Mouse (Mus musculus): ENCODE measurements around the gene Gapvd1.
"Not testable (repeated sequence)": the region's sequence is repeated elsewhere in the genome, so short reads cannot be mapped to it uniquely, and the experiment has no call there.

Gene Gapvd1

DNA sequence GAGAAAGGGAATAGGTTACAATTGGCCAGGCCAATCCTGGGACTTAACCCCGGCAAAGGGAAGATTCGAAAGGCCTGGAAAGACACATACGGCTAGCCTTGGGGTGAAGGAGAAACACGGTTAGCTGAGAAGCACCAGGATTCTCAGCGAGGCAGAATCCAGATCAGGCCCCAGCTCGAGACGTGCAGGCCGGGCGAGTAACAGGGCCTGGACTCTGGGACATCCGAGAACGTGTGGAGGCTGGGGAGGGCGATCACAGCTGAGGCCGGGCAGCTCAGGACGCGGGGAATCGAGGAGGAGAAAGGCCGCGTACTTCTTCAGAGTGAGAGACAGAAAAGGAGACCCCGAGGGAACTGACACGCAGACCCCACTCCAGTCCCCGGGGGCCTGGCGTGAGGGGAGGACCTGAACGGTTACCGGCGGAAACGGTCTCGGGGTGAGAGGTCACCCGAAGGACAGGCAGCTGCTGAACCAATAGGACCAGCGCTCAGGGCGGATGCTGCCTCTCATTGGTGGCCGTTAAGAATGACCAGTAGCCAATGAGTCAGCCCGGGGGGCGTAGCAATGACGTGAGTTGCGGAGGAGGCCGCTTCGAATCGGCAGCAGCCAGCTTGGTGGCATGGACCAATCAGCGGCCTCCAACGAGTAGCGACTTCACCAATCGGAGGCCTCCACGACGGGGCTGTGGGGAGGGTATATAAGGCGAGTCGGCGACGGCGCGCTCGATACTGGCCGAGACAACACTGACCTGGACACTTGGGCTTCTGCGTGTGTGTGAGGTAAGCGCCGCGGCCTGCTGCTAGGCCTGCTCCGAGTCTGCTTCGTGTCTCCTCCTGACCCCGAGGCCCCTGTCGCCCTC is 16.6 kb upstream of the Gapvd1 start, which contains the start of gene Hspa5:
TSS of gene Hspa5 (plus strand) at position 603 of the 859 bp plus-strand sequence.
- peak; percentile 99 for DNase-seq (ENCODE audit: low read depth, low spot score)

GRCm38 (mm10) chr2:34770951-34771350 is 15.9 kb upstream of the Gapvd1 start:
- DNase-seq (ENCODE audit: low read depth, low spot score): no peak

DNA sequence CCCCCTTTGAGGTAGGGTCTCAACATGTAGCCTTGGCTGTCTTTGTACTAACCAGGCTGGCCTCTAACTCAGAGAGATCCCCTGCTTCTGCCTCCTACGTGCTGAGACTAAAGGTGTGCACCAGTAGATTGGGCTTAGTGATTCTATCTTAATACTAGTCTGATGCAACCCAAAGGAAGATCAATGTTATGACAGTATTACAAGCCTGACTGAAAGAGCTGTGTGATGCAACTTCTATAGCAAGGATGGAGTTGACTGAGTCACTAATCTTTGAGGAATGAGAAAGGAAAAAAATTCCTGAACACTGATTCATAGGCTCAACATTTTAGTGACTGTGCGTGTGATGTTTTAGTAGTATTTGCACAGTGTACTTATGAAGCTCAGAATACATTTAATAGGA is 15.0 kb upstream of the Gapvd1 start:
- DNase-seq (ENCODE audit: low read depth, low spot score): no peak

GRCm38 (mm10) chr2:34764801-34765200 is 9.8 kb upstream of the Gapvd1 start:
- DNase-seq (ENCODE audit: low read depth, low spot score): no peak

DNA sequence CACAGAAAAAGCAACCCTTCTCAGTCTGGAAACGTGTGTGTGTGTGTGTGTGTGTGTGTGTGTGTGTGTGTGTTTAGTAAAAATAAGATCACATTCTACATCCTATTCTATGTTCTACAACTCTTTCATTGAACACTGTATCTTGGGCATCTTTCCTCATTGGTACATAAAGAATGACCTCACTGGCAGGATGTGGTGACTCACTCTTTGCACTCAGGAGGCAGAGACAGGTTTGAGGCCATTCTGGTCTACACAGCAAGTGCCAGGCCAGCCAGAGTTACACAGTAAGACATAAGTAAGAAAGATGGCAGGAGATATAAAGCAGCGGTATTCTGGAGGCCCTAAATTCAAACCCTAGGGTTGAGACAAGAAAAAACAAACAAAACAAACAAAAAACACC is 7.8 kb upstream of the Gapvd1 start:
- no peak for DNase-seq (ENCODE audit: low read depth, low spot score)

DNA sequence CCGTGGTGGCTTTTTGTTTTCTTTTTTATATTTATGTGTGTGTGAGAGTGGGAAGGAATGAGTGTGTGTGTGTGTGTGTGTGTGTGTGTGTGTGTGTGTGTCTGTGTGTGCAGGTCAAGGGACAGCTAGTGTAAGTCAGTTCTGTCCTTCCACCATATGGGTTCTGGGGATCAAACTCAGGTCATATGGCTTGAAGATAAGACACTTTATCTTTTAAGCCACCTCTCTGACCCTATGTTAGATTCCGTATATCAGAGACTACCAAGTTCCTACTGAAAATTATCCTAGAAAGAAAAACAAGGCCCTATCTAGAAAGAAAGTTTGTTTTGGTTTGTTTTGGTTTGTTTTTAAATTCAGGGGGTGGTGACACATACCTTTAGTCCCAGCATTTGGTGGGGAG is 7.1 kb upstream of the Gapvd1 start:
- DNase-seq (ENCODE audit: low read depth, low spot score): no peak

DNA sequence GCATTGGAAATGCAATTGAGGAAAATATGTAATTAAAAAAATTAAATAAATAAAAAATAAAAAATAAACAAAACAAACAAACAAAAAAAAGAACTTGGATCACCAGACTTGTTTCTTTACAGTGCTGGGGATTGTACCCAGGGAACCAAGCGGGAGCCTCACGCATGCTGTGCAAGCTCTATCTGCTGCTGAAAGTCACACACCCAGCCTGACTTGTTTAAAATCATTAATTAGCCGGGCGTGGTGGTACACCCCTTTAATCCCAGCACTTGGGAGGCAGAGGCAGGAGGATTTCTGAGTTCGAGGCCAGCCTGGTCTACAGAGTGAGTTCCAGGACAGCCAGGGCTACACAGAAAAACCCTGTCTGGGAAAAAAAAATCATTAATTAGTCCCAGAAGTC is 6.2 kb upstream of the Gapvd1 start:
- not testable (repeated sequence) for DNase-seq (ENCODE audit: low read depth, low spot score)

GRCm38 (mm10) chr2:34757341-34757740 is 2.3 kb upstream of the Gapvd1 start:
- DNase-seq (ENCODE audit: low read depth, low spot score): no peak

GRCm38 (mm10) chr2:34753811-34754550 is 1.1 kb downstream of the Gapvd1 start:
- no peak for DNase-seq (ENCODE audit: low read depth, low spot score)

DNA sequence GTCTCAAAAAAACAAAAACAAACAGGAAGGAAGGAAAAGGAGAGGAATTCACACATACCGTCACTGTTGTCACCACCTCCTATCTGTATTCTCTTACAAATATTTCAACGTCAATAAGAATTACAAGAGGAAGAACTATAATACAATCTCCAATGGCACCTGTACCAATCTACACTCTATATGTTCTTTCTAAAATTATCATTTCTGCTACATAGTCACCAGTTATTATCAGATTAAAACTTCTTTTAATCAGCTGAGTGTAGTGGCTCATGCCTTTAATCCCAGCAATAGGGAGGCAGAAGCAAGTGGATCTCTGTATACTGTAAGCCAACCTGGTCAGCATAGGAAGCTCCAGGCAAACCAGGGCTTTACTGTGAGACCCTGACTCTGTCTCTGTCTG is 4.8 kb downstream of the Gapvd1 start:
- no peak for DNase-seq (ENCODE audit: low read depth, low spot score)

DNA sequence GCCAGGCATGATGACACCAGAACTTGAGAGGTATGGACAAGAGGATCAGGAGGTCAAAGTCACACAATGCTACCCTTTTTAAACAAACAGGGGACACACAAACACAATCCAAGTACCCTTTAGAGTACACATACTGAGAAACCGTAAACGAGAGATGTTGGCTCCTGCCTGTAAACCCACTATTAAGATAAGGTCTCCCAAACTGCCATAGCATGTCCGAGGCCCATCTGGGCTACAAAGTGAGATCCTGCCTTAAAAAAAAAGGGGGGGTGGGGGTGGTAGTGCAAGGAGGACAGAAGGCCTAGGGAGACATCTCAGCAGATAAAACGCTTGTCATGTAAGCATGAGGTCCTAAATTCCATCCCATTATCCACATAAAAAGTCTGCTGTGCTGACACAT is 6.6 kb downstream of the Gapvd1 start:
- no peak for DNase-seq (ENCODE audit: low read depth, low spot score)

- DNase-seq (ENCODE audit: low read depth, low spot score): no peak
These were observed 9.4 kb downstream of the Gapvd1 start for GRCm38 (mm10) chr2:34745673-34746072.

GRCm38 (mm10) chr2:34744476-34744875 is 10.6 kb downstream of the Gapvd1 start:
- no peak for DNase-seq (ENCODE audit: low read depth, low spot score)

GRCm38 (mm10) chr2:34742675-34743074 is 12.4 kb downstream of the Gapvd1 start:
- no peak for DNase-seq (ENCODE audit: low read depth, low spot score)

DNA sequence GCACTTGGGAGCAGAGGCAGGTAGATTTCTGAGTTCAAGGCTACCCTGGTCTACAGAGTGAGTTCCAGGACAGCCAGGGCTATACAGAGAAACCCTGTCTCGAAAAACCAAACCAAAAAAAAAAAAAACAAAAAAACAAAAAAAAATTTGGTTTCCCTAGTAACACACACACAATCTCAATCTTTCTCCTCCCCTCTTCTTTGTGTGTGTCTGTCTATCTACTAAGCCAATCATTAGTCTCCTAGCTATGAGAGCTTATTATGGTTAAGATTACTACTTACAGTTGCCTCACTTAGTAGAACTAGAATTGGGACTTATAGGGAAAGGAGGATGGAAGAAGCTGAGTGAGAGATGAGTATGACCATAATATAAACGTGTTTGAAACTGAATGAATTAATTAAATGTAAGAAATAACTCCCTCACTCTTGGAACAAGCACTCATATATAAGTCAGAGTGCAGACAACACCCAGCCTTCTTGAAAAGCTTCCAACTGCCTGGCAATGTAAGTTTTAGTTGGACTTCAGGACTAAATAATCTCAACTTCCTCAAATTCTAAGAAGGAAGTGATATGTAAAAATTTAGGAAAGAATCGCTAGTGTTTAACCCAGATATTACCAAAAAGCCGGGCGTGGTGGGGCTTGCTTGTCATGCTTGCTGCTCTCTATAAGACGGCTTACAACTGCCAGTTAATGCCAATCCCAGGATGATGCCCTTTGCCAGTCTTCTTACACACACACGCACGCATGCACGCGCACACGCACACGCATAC is 13.5 kb downstream of the Gapvd1 start:
- no peak for DNase-seq (ENCODE audit: low read depth, low spot score)

GRCm38 (mm10) chr2:34739684-34740391 is 15.2 kb downstream of the Gapvd1 start:
- no peak for DNase-seq (ENCODE audit: low read depth, low spot score)

DNA sequence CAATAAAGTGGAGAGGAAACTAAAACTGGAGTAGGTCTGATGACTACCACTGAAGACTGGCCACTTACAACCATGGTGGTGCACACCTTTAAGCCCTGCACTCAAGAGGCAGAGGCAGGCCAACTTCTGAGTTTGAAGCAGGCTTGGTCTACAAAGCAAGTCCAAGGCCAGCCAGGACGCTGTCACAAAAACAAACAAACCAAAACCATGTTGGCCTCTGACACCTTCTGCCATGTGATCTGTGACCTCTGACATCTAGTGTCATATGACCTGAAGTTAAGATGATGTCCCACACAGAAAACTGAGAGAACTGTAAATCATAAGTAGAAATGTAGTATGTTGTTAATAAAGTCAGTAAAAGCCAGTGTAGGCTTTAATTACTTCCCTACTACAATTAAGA is 17.1 kb downstream of the Gapvd1 start:
- no peak for DNase-seq (ENCODE audit: low read depth, low spot score)

GRCm38 (mm10) chr2:34736626-34737025 is 18.4 kb downstream of the Gapvd1 start:
- DNase-seq (ENCODE audit: low read depth, low spot score): no peak

GRCm38 (mm10) chr2:34727045-34727728 is 27.8 kb downstream of the Gapvd1 start:
- no peak for DNase-seq (ENCODE audit: low read depth, low spot score)

GRCm38 (mm10) chr2:34725269-34725668 is 29.8 kb downstream of the Gapvd1 start:
- DNase-seq (ENCODE audit: low read depth, low spot score): no peak

DNA sequence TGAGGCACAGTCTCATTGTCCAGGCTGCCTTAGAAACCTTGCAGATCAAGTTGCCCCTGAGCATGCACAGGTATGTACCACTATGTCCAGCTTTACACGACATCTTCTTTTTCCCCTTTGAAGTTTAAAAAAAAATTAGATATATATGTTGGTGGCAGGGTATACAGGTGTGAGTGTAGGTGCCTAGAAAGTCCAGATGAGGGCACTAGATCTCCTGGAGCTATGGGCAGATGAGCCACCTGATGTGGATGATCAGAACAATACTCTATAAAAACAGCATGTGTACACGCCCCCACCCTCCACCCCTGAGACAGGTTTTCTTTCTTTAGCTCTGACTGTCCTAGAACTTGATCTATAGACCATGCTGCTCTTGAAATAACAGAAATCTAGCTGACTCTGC is 36.8 kb downstream of the Gapvd1 start:
- no peak for DNase-seq (ENCODE audit: low read depth, low spot score)
